Mouse (Mus musculus) hindbrain, embryonic 13.5 days (tissue): ENCODE results near the gene Nr2c2ap. TPM values are rescaled to one million over a fixed set of nuclear protein-coding genes. Genes with fewer than 3 reads are reported as not detected.

Experiments used
- ATAC-seq: fragments of 200-750 bp; cut with Nextera tagmentation; 2 replicates; pipeline ENCODE4 v1.8.0; 2017; ENCODE audit warnings: moderate TSS enrichment; ENCODE audit not compliant: low FRiP score
- H3K27ac ChIP-seq: fragments of 300-500 bp; sonication (generic); 2 replicates; pipeline ENCODE4 v1.5.1; 2015; ENCODE audit warnings: inconsistent platforms, mild to moderate bottlenecking, moderate library complexity
- H3K27me3 ChIP-seq: fragments of 300-500 bp; sonication (generic); 2 replicates; pipeline ENCODE4 v1.6.1; 2015; ENCODE audit warnings: mild to moderate bottlenecking, inconsistent platforms
- H3K36me3 ChIP-seq: fragments of 300-500 bp; sonication (generic); 2 replicates; pipeline ENCODE4 v1.6.1; 2015; ENCODE audit warnings: mild to moderate bottlenecking, inconsistent platforms
- H3K4me1 ChIP-seq: fragments of 300-500 bp; sonication (generic); replicated peaks from 2 replicates; pipeline ENCODE4 v1.6.1; 2015; ENCODE audit warnings: inconsistent platforms
- H3K4me2 ChIP-seq: fragments of 300-500 bp; sonication (generic); 2 replicates; pipeline ENCODE4 v1.6.1; 2015; ENCODE audit warnings: inconsistent platforms, mild to moderate bottlenecking, moderate library complexity
- H3K4me3 ChIP-seq: fragments of 300-500 bp; sonication (generic); 2 replicates; pipeline ENCODE4 v1.5.1; 2015; ENCODE audit warnings: mild to moderate bottlenecking, inconsistent platforms
- H3K9ac ChIP-seq: fragments of 300-500 bp; sonication (generic); 2 replicates; pipeline ENCODE4 v1.6.1; 2015; ENCODE audit warnings: mild to moderate bottlenecking, inconsistent platforms
- H3K9me3 ChIP-seq: fragments of 300-500 bp; sonication (generic); 2 replicates; pipeline ENCODE4 v1.6.1; 2016; ENCODE audit warnings: inconsistent platforms
- WGBS: fragments of 180-500 bp; shearing (Covaris S2); methylation state at CpG from one replicate; pipeline ENCODE4 v1.1.7; 2015; 5-methylcytosine and 5-hydroxymethylcytosine counted together
- microRNA-seq: library from miRNA; unstranded; fragments of <30 nt; microRNA quantifications from one replicate; pipeline ENCODE4, GENCODE M21; 2016
- polyA plus RNA-seq: library from polyadenylated mRNA; unstranded; fragments of >200 nt; fragmentation: Nextera tagmentation; extraction: Ambion mirVana; gene quantifications from 2 replicates; pipeline ENCODE4 v1.2.1, GENCODE M21; 2015

The Nr2c2ap gene
- polyA plus RNA-seq, 1 experiment from 2014 or later, result 36.4 TPM

GRCm38 (mm10) chr8:70173320-70173719 lies 42.2 kb downstream of the Nr2c2ap start:
- H3K36me3 ChIP-seq, result peaks cover 15% of the 10 kb centered on the region
- ATAC-seq, result no peak
- H3K27me3 ChIP-seq, result 0 out of 2 replicates have a peak, but pooled peaks cover 4% of the 10 kb centered on the region
- H3K27ac ChIP-seq, result no peak overlapping the region
- no peaks in the 10 kb centered on the region for H3K9me3 ChIP-seq
- H3K9ac ChIP-seq, result peak overlapping the region; percentile 78
- H3K4me2 ChIP-seq, result peak overlapping the region; percentile 56
- peaks cover 28% of the 10 kb centered on the region for H3K4me1 ChIP-seq
- peak overlapping the region; percentile 66; the same call in 1 of the 2 replicates for H3K4me3 ChIP-seq
- 85% methylated on average over 5 of the region's 5 CpGs for WGBS

DNA sequence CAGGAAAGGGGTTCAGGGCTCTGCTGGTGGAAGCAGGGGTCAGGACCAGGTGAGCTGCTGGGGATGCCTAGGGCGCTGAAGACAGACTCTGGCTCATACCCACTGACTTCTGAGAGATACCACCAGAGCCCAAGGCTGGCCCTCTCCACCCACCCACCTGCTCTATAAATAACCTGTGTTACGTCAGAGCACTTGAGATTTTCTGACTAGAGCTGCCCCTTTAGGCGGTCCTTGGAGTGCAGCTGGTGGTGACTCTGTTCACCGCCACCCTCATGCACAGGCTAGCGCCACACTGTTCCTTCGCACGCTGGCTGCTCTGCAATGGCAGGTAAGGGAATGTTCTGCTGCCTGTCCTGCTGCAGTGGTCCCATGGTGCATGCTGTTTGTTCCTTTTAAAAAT lies 42.9 kb downstream of the Nr2c2ap start:
- Histone ChIP-seq H3K4me2 (no peak overlapping the region), H3K9ac (peak overlapping the region; percentile 35), H3K4me1 (peaks cover 28% of the 10 kb centered on the region), H3K27me3 (0 out of 2 replicates have a peak, but pooled peaks cover 2% of the 10 kb centered on the region), H3K36me3 (peaks cover 20% of the 10 kb centered on the region), H3K9me3 (no peaks in the 10 kb centered on the region), H3K27ac (no peak overlapping the region), H3K4me3 (no peak overlapping the region)
- WGBS, result 91% methylated on average over 7 of the region's 7 CpGs
- ATAC-seq, result no peak

DNA sequence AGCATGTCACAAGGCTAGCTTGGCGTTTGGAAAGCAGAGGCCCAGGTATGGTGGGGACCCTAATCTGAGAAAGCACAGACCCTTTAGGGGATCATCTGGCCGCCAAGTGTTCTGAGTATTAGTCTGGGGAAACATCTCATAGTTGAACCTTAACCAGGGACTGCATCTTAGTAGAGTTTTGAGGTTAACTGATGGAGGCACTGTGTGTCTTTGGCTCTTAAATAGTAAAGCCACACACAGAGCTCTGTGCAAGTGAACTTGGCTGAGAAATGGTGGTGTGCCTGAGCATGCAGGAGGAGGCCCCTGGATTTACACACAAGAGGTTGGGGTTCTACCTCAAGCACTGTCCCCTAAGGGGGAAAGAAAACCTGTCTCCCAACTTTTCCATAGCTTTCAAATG lies 47.1 kb downstream of the Nr2c2ap start:
- H3K9ac ChIP-seq, result no peak overlapping the region
- no peak for ATAC-seq
- H3K27ac ChIP-seq, result no peak overlapping the region
- no peaks in the 10 kb centered on the region for H3K9me3 ChIP-seq
- H3K4me3 ChIP-seq, result no peak overlapping the region
- peaks cover 17% of the 10 kb centered on the region for H3K4me1 ChIP-seq
- no peaks in the 10 kb centered on the region for H3K27me3 ChIP-seq
- peaks cover 53% of the 10 kb centered on the region for H3K36me3 ChIP-seq
- WGBS, result 88% methylated on average over 2 of the region's 2 CpGs
- no peak overlapping the region for H3K4me2 ChIP-seq

GRCm38 (mm10) chr8:70179082-70179481 lies 47.9 kb downstream of the Nr2c2ap start:
- no peak overlapping the region for H3K27ac ChIP-seq
- peaks cover 8% of the 10 kb centered on the region for H3K4me1 ChIP-seq
- 96% methylated on average over 4 of the region's 4 CpGs for WGBS
- no peak overlapping the region for H3K4me2 ChIP-seq
- H3K9me3 ChIP-seq, result no peaks in the 10 kb centered on the region
- H3K36me3 ChIP-seq, result peaks cover 54% of the 10 kb centered on the region
- H3K9ac ChIP-seq, result no peak overlapping the region
- H3K4me3 ChIP-seq, result no peak overlapping the region
- no peaks in the 10 kb centered on the region for H3K27me3 ChIP-seq
- ATAC-seq, result no peak

DNA sequence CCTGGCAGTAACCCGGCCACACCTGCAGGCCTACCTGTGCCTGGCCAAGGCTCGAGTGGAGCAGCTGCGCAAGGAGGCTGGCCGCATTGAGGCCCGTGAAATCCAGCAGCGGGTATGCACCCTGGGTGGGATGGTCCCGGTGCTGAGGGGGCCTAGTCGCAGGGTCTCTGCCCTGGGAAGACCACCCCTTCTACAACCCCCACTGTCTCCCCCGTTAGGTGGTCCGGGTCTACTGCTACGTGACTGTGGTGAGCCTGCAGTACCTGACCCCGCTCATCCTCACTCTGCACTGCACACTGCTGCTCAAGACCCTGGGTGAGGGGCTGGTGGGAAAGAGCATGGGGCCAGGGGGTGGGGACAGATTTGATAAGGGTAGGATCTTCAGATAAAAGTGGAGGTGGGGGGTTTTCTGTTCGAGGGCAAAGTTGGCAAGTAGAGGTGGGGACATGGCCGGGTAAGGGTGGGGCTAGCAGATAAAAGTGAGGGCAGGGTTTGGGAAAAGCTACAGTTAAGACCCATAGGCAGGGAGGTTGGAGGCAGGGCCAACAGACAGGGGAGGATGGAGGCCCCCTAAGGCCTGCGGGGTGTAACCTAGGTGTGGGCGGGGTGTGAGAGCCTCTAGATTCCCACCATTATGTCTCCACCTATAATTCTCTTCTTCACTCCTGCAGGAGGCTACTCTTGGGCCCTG lies 50.2 kb downstream of the Nr2c2ap start:
- 0 out of 2 replicates have a peak, but pooled peaks have one; percentile 9 for ATAC-seq
- 0 out of 2 replicates have a peak overlapping the region, but pooled peaks have one; percentile 43 for H3K9ac ChIP-seq
- H3K27me3 ChIP-seq, result no peaks in the 10 kb centered on the region
- WGBS, result 86% methylated on average over 16 of the region's 16 CpGs
- peaks cover 54% of the 10 kb centered on the region for H3K36me3 ChIP-seq
- H3K9me3 ChIP-seq, result no peaks in the 10 kb centered on the region
- peaks cover 4% of the 10 kb centered on the region; the same call in 1 of the 2 replicates for H3K4me1 ChIP-seq
- no peak overlapping the region for H3K4me2 ChIP-seq
- H3K27ac ChIP-seq, result no peak overlapping the region
- H3K4me3 ChIP-seq, result no peak overlapping the region

GRCm38 (mm10) chr8:70181903-70182252 lies 50.7 kb downstream of the Nr2c2ap start:
- peaks cover 51% of the 10 kb centered on the region for H3K36me3 ChIP-seq
- WGBS, result 60% methylated on average over 2 of the region's 2 CpGs

GRCm38 (mm10) chr8:70183194-70183593 lies 52.1 kb downstream of the Nr2c2ap start:
- Histone ChIP-seq H3K9me3 (no peaks in the 10 kb centered on the region), H3K27me3 (no peaks in the 10 kb centered on the region), H3K4me1 (peaks cover 4% of the 10 kb centered on the region; the same call in 1 of the 2 replicates), H3K27ac (no peak overlapping the region), H3K4me2 (no peak overlapping the region), H3K9ac (no peak overlapping the region), H3K4me3 (no peak overlapping the region), H3K36me3 (peaks cover 52% of the 10 kb centered on the region)
- ATAC-seq, result no peak
- WGBS, result 88% methylated on average over 4 of the region's 4 CpGs

More at GRCm38 (mm10) chr8:70181903-70182252, 50.7 kb downstream of the Nr2c2ap start:
- no peak for ATAC-seq
- Histone ChIP-seq H3K27me3 (no peaks in the 10 kb centered on the region), H3K4me3 (no peak overlapping the region), H3K9ac (0 out of 2 replicates have a peak overlapping the region, but pooled peaks have one; percentile 43), H3K9me3 (no peaks in the 10 kb centered on the region), H3K4me2 (no peak overlapping the region), H3K27ac (no peak overlapping the region), H3K4me1 (peaks cover 4% of the 10 kb centered on the region; the same call in 1 of the 2 replicates)

Small RNAs within 50 kb of the gene (microRNA-seq; reads per million reads assigned to microRNA genes)
- gene Mir7066, result 2.1 reads per million

Other genes with a start within 250 kb of the Nr2c2ap start
- 3.5 and 3.6 TPM in 2 replicates for gene Cilp2, start 243.6 kb upstream of the Nr2c2ap start, polyA plus RNA-seq
- gene Tssk6, start 229.1 kb upstream of the Nr2c2ap start, polyA plus RNA-seq, result 3.4 and 4.5 TPM in 2 replicates
- gene Ndufa13, start 228.8 kb upstream of the Nr2c2ap start, polyA plus RNA-seq, result 187 and 198 TPM in 2 replicates
- gene Yjefn3, start 228.6 kb upstream of the Nr2c2ap start, polyA plus RNA-seq, result 12.3 and 12.8 TPM in 2 replicates
- gene Gatad2a, start 134.9 kb upstream of the Nr2c2ap start, polyA plus RNA-seq, result 25.0 and 26.6 TPM in 2 replicates
- 72.0 and 80.7 TPM in 2 replicates for gene Mau2, start 88.6 kb upstream of the Nr2c2ap start, polyA plus RNA-seq
- gene Sugp1, start 88.5 kb upstream of the Nr2c2ap start, polyA plus RNA-seq, result 61.0 and 68.6 TPM in 2 replicates
- 1.9 TPM in 2 replicates for gene Tm6sf2, start 58.4 kb upstream of the Nr2c2ap start, polyA plus RNA-seq
- gene Hapln4, start 47.9 kb upstream of the Nr2c2ap start, polyA plus RNA-seq, result 0.39 and 0.75 TPM in 2 replicates
- gene Ncan, start 10.5 kb upstream of the Nr2c2ap start, polyA plus RNA-seq, result 128 and 135 TPM in 2 replicates
- 12.5 and 14.3 TPM in 2 replicates for gene Rfxank, start 7.8 kb downstream of the Nr2c2ap start, polyA plus RNA-seq
- 53.6 and 58.2 TPM in 2 replicates for gene Borcs8, start 8.2 kb downstream of the Nr2c2ap start, polyA plus RNA-seq
- gene Mef2b, start 8.4 kb downstream of the Nr2c2ap start, polyA plus RNA-seq, result 0.40 TPM in 2 replicates
- gene Tmem161a, start 41.0 kb downstream of the Nr2c2ap start, polyA plus RNA-seq, result 44.3 and 52.3 TPM in 2 replicates
- 5.3 and 5.4 TPM in 2 replicates for gene Slc25a42, start 81.0 kb downstream of the Nr2c2ap start, polyA plus RNA-seq
- gene Sugp2, start 102.9 kb downstream of the Nr2c2ap start, polyA plus RNA-seq, result 72.1 and 81.8 TPM in 2 replicates
- gene Armc6, start 103.1 kb downstream of the Nr2c2ap start, polyA plus RNA-seq, result 79.1 and 89.7 TPM in 2 replicates
- 47.0 TPM in 2 replicates for gene Homer3, start 151.5 kb downstream of the Nr2c2ap start, polyA plus RNA-seq
- 45.8 and 50.9 TPM in 2 replicates for gene Ddx49, start 171.2 kb downstream of the Nr2c2ap start, polyA plus RNA-seq
- 275 and 288 TPM in 2 replicates for gene Cope, start 171.2 kb downstream of the Nr2c2ap start, polyA plus RNA-seq
- 24.5 and 25.1 TPM in 2 replicates for gene Cers1, start 184.4 kb downstream of the Nr2c2ap start, polyA plus RNA-seq
- 1.2 and 2.6 TPM in 2 replicates for gene Gdf1, start 198.5 kb downstream of the Nr2c2ap start, polyA plus RNA-seq
- gene Upf1, start 221.9 kb downstream of the Nr2c2ap start, polyA plus RNA-seq, result 14.4 and 15.9 TPM in 2 replicates
- 0.14 and 0.96 TPM in 2 replicates for gene Comp, start 242.2 kb downstream of the Nr2c2ap start, polyA plus RNA-seq